Mouse (Mus musculus) kidney, embryonic 16.5 days (tissue): ENCODE data around the gene Pip4k2b. TPM values are rescaled to one million over a fixed set of nuclear protein-coding genes. Genes with fewer than 3 reads are reported as not detected.

Experiments used
- ATAC-seq: fragments of 200-750 bp; cut with Nextera tagmentation; 2 replicates; pipeline ENCODE4 v1.8.0; 2017; ENCODE audit warnings: moderate TSS enrichment; ENCODE audit not compliant: low FRiP score, low TSS enrichment
- H3K27ac ChIP-seq: fragments of 300-500 bp; sonication (generic); 2 replicates; pipeline ENCODE4 v1.5.1; 2014; ENCODE audit warnings: low read length
- H3K27me3 ChIP-seq: fragments of 300-500 bp; sonication (generic); 2 replicates; pipeline ENCODE4 v1.6.1; 2014; ENCODE audit warnings: low read length, control low read depth, mixed read lengths; ENCODE audit not compliant: insufficient read depth
- H3K36me3 ChIP-seq: fragments of 300-500 bp; sonication (generic); 2 replicates; pipeline ENCODE4 v1.6.1; 2014; ENCODE audit warnings: low read length, control low read depth, mixed read lengths; ENCODE audit not compliant: insufficient read depth
- H3K4me1 ChIP-seq: fragments of 300-500 bp; sonication (generic); 2 replicates; pipeline ENCODE4 v1.6.1; 2014; ENCODE audit warnings: low read length, control low read depth, mixed read lengths; ENCODE audit not compliant: insufficient read depth
- H3K4me2 ChIP-seq: fragments of 300-500 bp; sonication (generic); replicated peaks from 2 replicates; pipeline ENCODE4 v1.6.1; 2014; ENCODE audit warnings: low read depth, low read length
- H3K4me3 ChIP-seq: fragments of 300-500 bp; sonication (generic); 2 replicates; pipeline ENCODE4 v1.5.1; 2014; ENCODE audit warnings: mild to moderate bottlenecking, low read length
- H3K9ac ChIP-seq: fragments of 300-500 bp; sonication (generic); replicated peaks from 2 replicates; pipeline ENCODE4 v1.6.1; 2014; ENCODE audit warnings: low read length
- H3K9me3 ChIP-seq: fragments of 300-500 bp; sonication (generic); 2 replicates; pipeline ENCODE4 v1.6.1; 2016; ENCODE audit warnings: low read length, control low read depth
- WGBS: fragments of 180-500 bp; shearing (Covaris S2); extraction: QIAGEN DNeasy Blood & Tissue Kit; methylation state at CpG from one replicate; pipeline ENCODE4 v1.1.7; 2014; 5-methylcytosine and 5-hydroxymethylcytosine counted together
- polyA plus RNA-seq: library from polyadenylated mRNA; unstranded; fragments of >200 nt; fragmentation: Nextera tagmentation; extraction: Ambion mirVana; gene quantifications from 2 replicates; pipeline ENCODE4 v1.2.1, GENCODE M21; 2015

Gene Pip4k2b
- polyA plus RNA-seq, 1 experiment from 2014 or later: 1.8 TPM

DNA sequence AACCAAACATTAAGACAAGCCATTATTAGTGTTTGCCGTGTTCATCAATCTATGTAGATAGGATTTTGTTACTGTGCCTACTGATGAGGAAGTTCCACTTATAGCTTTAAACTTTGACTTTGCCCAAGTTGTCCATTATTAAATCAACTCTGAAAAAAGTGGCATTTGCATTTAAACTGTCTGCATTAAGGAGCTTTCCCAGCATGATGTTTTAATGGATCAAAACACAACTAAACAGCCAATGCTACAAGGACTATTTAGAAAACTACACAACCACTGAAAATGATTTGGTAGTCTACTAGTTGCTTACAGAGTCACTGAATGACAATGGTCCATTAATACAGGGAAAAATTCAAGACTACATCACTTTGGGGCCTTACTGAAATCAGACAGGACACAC is 34.4 kb upstream of the Pip4k2b start:
- no peak overlapping the region for H3K9ac ChIP-seq
- no peak overlapping the region for H3K4me3 ChIP-seq
- peaks cover 21% of the 10 kb centered on the region for H3K4me1 ChIP-seq
- no peak overlapping the region for H3K4me2 ChIP-seq
- no peak overlapping the region for H3K27ac ChIP-seq
- H3K36me3 ChIP-seq: peaks cover 58% of the 10 kb centered on the region
- ATAC-seq: no peak
- H3K27me3 ChIP-seq: no peaks in the 10 kb centered on the region
- no peaks in the 10 kb centered on the region for H3K9me3 ChIP-seq
- WGBS: 89% methylated on average over 1 of the region's 1 CpGs

DNA sequence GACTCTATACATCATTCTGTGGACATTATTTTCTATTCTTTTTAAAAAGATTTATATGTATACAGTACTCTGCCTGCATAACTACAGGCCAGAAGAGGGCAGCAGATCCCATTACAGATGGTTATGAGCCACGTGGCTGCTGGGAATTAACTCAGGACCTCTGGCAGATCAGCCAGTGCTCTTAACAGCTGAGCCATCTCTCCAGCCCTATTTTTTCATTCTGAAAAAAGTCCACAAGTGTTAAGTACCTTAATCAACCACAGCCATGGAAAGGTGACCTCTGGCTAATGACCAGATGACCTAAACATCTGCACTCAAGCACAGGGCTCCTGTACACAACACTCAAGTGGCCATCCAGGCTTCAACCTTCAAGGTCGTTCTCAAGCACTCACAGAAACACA is 32.6 kb upstream of the Pip4k2b start:
- ATAC-seq: peak; percentile 43
- H3K4me2 ChIP-seq: no peak overlapping the region
- H3K27me3 ChIP-seq: no peaks in the 10 kb centered on the region
- no peak overlapping the region for H3K9ac ChIP-seq
- no peak overlapping the region for H3K4me3 ChIP-seq
- peaks cover 18% of the 10 kb centered on the region for H3K4me1 ChIP-seq
- H3K27ac ChIP-seq: no peak overlapping the region
- WGBS: 49% methylated on average over 2 of the region's 2 CpGs
- peaks cover 58% of the 10 kb centered on the region for H3K36me3 ChIP-seq
- no peaks in the 10 kb centered on the region for H3K9me3 ChIP-seq

DNA sequence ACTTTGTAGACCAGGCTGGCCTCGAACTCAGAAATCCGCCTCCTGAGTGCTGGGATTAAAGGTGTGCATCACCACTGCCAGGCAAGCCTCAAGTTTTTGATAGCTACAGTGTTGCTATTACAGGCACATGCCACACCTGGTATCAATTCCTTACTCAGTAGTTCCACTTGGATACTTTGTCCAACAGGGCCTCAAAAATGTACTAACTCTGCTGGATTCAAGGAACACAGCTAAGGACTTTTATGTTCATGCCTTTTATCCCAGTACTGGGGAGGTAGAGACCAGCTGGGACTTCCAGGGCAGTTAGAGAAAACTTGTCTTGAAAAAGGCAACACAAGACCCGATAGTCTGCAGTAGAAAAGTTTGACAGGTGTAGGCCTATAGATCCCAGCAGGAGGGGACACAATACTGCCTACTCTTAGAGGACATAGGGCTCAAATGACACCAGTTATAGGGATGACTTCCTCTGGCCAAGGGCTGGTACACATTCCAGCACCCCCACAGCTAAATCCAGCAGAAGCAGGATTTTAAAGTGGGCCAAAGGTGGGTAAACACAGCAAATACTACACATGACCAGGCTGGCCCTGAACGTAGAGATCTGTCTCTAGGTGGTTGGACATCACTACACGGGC is 32.1 kb upstream of the Pip4k2b start:
- 63% methylated on average over 5 of the region's 5 CpGs for WGBS
- Histone ChIP-seq H3K4me2 (no peak overlapping the region), H3K9me3 (no peaks in the 10 kb centered on the region), H3K4me3 (no peak overlapping the region), H3K4me1 (peaks cover 18% of the 10 kb centered on the region), H3K36me3 (peaks cover 58% of the 10 kb centered on the region), H3K27me3 (no peaks in the 10 kb centered on the region), H3K27ac (no peak overlapping the region), H3K9ac (no peak overlapping the region)
- ATAC-seq: peak; percentile 52; the same call in 1 of the 2 replicates

DNA sequence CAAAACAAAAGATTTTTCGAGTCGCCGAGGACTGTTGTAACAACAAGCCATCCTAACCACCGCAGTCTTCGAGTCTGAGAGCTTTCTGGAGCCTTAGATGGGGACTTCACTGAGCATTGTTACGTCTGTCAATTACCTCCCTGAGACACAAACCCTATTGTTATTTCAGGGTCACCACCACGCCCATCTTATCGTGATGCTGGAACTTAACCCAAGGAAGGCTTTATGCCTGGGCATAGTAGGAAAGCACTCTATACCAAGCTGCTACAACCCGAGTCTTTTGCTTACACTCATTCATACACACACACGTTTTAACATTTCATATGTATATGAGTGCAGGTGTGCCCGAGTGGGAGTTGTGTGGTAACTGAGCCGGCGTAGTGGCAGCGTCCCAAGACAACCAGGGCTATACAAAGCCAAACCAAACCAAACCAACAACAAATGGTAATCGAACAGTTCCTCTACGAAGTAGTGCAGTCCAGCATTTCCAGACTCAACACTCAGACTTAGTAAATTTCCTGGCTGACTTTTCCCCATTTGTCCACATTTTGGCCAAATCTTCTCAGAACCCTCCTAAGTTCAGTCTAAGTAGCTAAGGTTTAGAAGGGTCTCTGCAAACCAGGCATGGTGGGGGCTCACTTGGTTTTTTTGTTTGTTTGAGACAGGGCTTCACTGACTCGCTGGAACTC is 31.4 kb upstream of the Pip4k2b start, which contains the start of gene 1700001P01Rik:
1700001P01Rik (minus strand) TSS at position 111 of the 689 bp plus-strand sequence.
- Histone ChIP-seq H3K27ac (no peak within 1 kb of the TSS), H3K4me1 (peaks cover 16% of the 10 kb centered on the region), H3K9me3 (no peaks in the 10 kb centered on the region), H3K9ac (no peak within 1 kb of the TSS), H3K36me3 (peaks cover 54% of the 10 kb centered on the region), H3K27me3 (no peaks in the 10 kb centered on the region), H3K4me2 (no peak within 1 kb of the TSS), H3K4me3 (no peak within 1 kb of the TSS)
- 52% methylated on average over 17 of the region's 17 CpGs for WGBS
- ATAC-seq: no peak

DNA sequence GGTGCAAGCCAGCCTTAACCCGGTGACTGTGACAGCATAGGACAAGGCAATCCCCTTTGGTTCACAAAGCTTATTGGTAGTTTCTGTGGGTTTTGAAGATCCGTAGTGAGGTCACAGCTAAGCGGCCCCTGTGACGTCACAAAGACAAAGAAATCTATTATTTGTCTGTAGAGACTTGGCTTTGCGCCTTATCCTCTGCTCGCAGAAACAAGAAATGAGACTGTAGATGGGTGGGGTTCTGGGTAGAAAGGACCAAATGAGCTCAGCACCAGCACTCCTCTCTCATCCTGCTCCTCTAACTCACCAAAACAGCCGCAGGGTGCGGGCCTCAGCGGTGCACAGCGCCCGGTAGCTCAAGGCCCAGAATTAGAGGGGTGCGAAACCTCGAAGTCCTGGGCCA is 30.7 kb upstream of the Pip4k2b start:
- Histone ChIP-seq H3K9me3 (no peaks in the 10 kb centered on the region), H3K4me3 (no peak overlapping the region), H3K4me2 (no peak overlapping the region), H3K9ac (no peak overlapping the region), H3K27ac (no peak overlapping the region), H3K36me3 (peaks cover 46% of the 10 kb centered on the region), H3K4me1 (peaks cover 8% of the 10 kb centered on the region), H3K27me3 (no peaks in the 10 kb centered on the region)
- WGBS: 79% methylated on average over 13 of the region's 13 CpGs
- no peak for ATAC-seq

DNA sequence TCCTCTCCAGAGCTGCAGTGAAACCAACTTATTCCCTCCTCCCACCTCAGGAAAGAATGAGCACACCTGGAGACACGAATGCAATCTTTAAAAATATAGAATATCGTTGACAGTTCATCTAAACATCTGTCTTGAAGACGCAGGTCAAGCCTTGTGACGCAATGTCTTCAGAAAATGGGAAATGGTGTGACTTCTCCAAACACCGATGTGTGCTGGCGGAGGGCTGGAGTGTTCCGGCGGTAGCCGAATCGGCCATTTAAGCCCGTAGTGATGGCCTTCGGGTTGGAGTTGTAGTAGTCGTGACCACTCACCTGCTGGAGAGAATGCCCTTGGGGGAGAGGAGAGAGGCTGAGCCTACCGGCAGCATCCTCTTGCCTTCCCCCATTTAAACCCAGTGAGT is 26.9 kb upstream of the Pip4k2b start:
- Histone ChIP-seq H3K36me3 (peaks cover 9% of the 10 kb centered on the region), H3K9me3 (no peaks in the 10 kb centered on the region), H3K4me3 (no peak overlapping the region), H3K4me2 (no peak overlapping the region), H3K27ac (no peak overlapping the region), H3K4me1 (no peaks in the 10 kb centered on the region), H3K9ac (no peak overlapping the region), H3K27me3 (no peaks in the 10 kb centered on the region)
- ATAC-seq: no peak
- WGBS: 78% methylated on average over 14 of the region's 14 CpGs

- 13% methylated on average over 2 of the region's 2 CpGs for WGBS
- no peak for ATAC-seq
- H3K4me2 ChIP-seq: no peak overlapping the region
- no peaks in the 10 kb centered on the region for H3K27me3 ChIP-seq
- H3K4me3 ChIP-seq: no peak overlapping the region
- no peak overlapping the region for H3K9ac ChIP-seq
- H3K36me3 ChIP-seq: no peaks in the 10 kb centered on the region
- H3K27ac ChIP-seq: no peak overlapping the region
- H3K9me3 ChIP-seq: no peaks in the 10 kb centered on the region
- H3K4me1 ChIP-seq: peaks cover 11% of the 10 kb centered on the region
Measured at GRCm38 (mm10) chr11:97769704-97770103, 25.2 kb upstream of the Pip4k2b start.

- Histone ChIP-seq H3K27me3 (no peaks in the 10 kb centered on the region), H3K4me2 (peak within 1 kb of the TSS; percentile 64), H3K4me1 (peaks cover 11% of the 10 kb centered on the region), H3K36me3 (peaks cover 17% of the 10 kb centered on the region), H3K9ac (peak within 1 kb of the TSS; percentile 94), H3K9me3 (no peaks in the 10 kb centered on the region), H3K4me3 (peak within 1 kb of the TSS; percentile 93), H3K27ac (peak within 1 kb of the TSS; percentile 89)
- ATAC-seq: peak; percentile 89
- WGBS: under 1% methylated on average over 38 of the region's 38 CpGs
Measured at GRCm38 (mm10) chr11:97766154-97766881, 21.8 kb upstream of the Pip4k2b start, which contains the start of gene Cwc25. TSS of gene Cwc25 (minus strand) at chr11:97766556.

DNA sequence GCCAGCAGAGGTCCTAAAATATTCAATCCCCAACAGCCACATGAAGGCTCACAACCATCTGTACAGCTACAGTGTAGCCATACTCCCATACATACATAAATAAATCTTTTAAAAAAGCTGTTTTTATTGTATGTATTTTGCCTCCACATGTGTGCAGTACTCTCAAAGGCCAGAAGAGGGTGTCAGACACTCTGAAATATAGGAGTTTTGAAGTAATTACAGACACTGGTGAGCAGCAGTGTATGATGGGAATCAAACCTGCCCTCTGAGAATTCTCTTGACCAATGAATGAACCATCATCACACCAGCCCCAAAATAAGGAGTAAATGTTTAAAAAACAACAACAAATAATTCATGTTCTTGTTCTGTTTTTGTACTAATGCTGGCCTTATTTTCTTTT is 17.1 kb upstream of the Pip4k2b start:
- no peak for ATAC-seq
- Histone ChIP-seq H3K36me3 (peaks cover 37% of the 10 kb centered on the region), H3K4me1 (peaks cover 11% of the 10 kb centered on the region), H3K4me2 (no peak overlapping the region), H3K9me3 (no peaks in the 10 kb centered on the region), H3K9ac (no peak overlapping the region), H3K27ac (no peak overlapping the region), H3K27me3 (no peaks in the 10 kb centered on the region), H3K4me3 (no peak overlapping the region)

GRCm38 (mm10) chr11:97758942-97759341 is 14.4 kb upstream of the Pip4k2b start:
- 81% methylated on average over 6 of the region's 6 CpGs for WGBS

More at GRCm38 (mm10) chr11:97758942-97759341, 14.4 kb upstream of the Pip4k2b start:
- H3K36me3 ChIP-seq: peaks cover 55% of the 10 kb centered on the region
- H3K4me1 ChIP-seq: no peaks in the 10 kb centered on the region
- no peaks in the 10 kb centered on the region for H3K9me3 ChIP-seq
- H3K4me2 ChIP-seq: no peak overlapping the region
- ATAC-seq: no peak
- no peak overlapping the region for H3K9ac ChIP-seq
- no peak overlapping the region for H3K4me3 ChIP-seq
- no peaks in the 10 kb centered on the region for H3K27me3 ChIP-seq
- no peak overlapping the region for H3K27ac ChIP-seq
